Mouse (Mus musculus) brain, embryonic 18.5 days (tissue): ENCODE data around the gene Ppfia1.

ENCODE experiments used
- DNase-seq: peaks from one replicate; pipeline ENCODE4 v3.0.0-alpha.2; 2012; ENCODE audit warnings: low read depth, low spot score

Ppfia1 gene

DNA sequence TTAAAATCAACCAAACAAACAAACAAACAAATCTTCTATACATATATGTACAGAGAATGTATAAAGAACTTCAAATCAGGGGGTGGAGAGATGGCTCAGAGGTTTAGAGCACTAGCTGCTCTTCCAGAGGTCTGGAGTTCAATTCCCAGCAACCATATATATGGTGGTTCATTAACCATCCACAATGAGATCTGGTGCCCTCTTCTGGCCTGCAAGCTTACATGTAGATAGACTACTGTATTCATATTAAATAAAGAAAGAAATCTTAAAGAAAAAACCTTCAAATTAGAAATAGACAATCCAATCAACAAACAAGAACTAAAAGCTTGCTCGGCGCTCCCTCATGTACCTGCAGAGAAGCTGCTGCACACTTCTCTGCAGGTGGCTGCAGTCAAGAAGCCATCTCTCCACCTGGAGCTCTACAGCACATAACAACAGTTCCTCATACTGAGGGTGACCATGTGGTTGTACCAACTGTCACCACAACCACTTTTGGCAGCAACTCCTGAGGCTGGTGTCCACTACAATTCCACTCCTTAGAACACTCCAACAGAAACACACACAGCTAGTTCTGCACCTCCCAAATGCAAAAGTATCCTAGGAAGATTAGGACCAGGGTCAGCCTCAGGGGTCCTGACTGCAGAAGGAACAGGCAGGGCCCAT is 3.5 kb downstream of the Ppfia1 start:
- DNase-seq: no peak

DNA sequence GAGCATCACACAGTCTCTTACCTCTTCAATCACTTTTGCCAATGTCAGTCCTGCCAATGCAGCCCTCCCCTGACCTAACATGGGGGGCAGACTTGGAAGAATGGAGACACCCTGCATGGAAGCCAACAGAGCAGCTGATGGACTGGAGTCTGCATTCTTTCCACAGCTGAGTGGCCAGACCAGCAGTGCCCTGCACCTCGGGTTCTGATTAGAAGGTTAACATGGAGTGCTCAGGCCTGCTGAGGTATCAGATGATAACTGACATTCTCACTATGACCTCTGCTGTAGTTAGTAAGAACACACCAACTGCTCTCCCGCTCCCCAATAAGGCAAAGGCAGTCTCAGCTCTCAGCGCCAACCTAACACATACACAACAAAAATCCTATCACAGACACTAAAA is 8.3 kb downstream of the Ppfia1 start:
- no peak for DNase-seq

DNA sequence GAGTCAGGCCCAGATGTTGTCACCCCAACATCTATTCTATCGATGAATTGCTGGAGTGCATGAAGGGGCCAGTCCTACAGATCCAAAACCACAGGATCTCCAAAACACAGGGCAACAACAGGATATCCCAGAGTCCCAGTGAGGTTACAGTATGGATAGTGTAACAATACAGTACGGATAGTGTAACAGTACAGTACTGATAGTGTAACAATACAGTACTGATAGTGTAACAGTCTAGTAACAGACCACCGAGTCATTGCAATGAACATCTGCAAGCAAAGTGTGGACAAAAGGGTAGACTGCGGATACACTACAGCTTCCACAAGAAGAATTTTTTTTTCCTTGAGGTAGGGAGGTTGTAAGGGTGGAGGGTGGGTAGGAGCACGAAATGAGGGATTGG is 12.2 kb downstream of the Ppfia1 start:
- no peak for DNase-seq

DNA sequence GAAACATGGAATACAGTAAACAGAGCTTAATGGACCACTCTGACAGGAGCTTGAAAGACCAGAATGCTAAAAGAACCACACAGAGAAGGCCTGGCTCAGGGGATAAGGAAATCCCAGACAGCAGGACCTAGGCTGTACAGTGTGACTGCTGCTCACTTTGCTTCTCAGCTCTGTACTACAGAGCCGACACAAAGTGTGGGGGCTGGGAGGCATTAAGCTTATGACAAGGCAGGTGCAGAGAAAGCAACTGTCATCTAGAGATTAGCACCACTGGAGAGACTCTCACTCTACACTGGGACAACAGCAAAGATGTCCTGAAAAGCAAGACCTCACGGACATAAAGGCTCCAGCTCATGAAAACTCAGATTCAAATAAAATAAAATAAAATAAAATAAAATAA is 14.4 kb downstream of the Ppfia1 start:
- no peak for DNase-seq

DNA sequence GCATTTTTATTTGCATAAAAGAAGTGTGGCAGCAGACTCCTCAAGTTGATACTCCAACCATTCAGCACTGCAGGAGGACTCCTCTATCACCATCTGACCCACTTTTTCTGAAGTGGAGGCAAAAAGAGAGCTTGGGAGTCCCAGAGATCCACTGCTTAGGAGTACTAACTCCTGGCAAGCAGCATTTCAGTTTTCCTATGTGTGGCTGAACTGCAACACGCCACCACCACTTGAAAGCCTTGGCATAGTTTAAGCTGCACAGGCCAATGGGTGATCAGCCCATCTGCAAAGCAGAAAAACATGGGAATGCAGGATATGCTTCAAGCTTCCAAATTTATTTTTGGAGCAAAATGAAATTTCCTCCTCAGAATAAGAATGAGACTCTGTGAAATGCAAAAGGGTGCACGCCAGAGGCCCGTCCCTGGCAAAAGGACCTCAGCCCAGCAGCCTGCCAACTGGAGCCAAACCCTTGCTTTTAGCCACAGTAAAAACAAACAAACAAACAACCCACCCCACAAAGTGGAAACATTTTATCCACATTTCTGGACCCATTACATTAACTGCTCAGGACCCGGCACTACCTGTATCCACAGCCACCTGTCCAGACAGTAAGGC is 15.4 kb downstream of the Ppfia1 start:
- no peak for DNase-seq

DNA sequence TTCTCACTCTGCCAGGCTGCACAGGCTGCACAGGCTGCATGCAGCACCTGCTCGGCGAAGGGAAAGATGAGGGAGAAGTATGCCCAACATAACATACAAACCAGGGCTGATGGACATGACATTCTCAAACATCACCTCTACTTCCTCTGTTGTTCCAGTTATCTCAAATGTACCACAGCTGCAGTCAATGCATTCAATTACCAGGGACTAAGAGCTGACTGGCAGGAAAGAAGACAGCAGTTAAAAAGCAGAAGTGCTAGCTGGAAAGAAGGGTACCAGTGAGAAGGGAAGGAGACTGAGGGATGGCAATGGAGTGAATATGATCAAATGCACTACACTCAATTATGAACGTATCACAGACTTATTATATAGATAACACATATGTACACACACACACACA is 17.2 kb downstream of the Ppfia1 start:
- DNase-seq: no peak

DNA sequence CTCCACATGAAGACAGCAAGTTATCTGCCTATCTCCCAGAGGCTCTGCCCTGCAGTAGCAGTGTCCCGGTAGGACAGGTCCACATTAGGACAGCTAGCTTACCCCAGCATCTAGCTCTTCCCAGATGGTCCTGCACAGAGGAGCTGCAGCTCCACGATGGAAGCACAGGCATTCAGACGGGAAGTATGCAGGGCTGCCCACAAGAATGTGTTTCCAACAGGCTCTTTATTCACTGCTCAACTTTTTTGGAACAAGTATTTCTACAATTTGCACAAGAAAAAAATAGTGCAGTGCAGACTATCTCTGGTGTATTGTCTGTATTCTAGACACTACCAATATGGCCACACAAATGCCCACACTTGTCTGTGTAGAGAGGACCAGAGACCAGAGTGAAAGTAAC is 18.8 kb downstream of the Ppfia1 start:
- DNase-seq: no peak

DNA sequence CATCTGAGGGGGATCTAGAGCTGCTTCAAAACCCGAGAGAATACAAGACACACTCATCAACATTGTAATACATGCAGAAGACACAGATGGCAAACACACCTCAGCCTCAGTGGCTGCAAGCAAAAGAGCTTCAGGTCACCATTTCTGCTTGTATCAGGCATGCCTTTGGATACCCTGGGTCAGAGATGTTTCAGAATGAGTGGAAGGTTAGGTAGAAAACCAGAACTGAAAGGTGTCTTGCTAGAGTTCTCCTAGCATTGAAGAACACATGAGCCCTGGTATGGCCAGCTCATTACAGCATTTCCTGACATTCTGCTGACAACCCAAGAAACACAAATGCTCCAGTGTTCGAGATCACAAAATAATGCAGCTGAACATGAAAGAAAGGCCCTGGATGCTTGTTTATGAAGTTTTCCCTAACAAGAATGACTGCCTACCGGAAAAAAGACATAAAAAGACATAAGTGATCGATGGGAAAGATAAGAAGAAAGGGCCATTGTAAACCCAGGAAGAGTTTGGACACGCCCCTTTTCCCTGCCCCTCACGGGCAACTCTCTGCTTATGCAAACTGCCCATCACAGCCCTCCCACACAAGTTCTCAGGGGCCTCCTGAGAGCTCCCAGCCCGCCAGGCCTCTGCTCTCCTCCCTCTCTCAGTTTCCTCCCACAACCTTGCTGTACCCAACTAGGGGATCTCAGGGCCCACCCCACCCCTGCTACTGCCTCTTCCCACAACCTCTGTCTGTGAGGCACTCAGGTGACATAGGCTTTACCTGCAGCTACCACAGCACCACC is 21.7 kb downstream of the Ppfia1 start:
- DNase-seq: no peak

DNA sequence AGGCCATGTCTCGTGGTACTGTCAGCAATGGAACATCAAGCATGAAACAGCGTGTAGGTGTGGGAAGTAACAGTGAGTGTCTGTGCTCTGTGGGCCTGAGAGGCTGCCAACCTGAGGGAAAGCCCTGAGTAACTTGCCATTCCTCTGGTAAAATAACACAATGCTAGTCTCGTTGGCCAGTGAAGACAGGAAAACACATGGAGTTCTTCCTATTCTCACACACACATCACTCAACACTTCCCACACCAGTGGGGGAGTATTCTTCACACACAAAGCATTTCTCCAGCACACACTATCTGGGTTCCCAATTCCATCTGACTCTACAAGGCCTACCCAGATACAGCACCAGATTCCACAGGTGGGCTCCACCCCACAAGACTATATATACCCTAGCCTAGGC is 23.7 kb downstream of the Ppfia1 start:
- DNase-seq: no peak

DNA sequence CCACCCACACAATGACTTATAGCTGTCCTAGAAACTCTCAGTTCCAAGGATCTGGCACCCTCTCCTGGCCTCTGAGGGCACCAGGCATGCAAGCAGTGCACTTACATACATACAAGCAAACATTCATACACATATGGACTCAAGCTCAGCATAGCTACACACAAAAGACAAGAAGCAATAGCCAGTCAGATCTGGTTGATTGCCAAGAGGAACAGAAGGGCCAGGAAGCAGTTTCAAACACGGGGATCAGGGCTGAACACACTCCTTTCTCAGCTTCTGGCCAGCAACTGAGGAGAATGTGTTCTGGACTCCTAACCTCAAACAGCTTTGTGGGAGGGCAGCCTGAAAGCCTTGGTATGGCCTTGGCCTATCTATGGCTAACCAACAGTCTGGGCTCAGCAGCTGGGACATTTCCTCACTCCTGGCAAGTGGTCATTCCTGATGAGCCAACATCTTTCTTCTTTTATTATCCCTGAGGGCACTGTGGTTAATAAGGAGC is 25.8 kb downstream of the Ppfia1 start:
- DNase-seq: no peak

DNA sequence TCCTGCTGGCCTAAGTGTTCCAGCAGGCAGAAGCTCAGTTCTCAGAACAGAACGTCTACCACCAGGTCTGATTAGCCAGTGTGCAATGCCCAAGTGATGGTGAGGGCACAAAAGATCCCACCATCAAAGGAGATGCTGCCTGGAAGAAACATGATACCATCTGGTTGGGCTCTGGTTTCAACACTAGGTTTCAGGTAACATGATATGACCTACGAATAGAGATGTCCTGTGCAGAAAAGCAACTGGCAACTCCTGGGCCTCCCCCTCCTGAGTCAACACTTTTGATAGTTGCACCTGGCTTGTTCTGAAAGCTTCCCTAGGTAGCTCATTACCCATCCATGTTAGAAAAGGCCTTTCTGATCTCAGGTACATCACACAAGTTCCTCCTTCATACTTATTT is 26.9 kb downstream of the Ppfia1 start:
- no peak for DNase-seq

DNA sequence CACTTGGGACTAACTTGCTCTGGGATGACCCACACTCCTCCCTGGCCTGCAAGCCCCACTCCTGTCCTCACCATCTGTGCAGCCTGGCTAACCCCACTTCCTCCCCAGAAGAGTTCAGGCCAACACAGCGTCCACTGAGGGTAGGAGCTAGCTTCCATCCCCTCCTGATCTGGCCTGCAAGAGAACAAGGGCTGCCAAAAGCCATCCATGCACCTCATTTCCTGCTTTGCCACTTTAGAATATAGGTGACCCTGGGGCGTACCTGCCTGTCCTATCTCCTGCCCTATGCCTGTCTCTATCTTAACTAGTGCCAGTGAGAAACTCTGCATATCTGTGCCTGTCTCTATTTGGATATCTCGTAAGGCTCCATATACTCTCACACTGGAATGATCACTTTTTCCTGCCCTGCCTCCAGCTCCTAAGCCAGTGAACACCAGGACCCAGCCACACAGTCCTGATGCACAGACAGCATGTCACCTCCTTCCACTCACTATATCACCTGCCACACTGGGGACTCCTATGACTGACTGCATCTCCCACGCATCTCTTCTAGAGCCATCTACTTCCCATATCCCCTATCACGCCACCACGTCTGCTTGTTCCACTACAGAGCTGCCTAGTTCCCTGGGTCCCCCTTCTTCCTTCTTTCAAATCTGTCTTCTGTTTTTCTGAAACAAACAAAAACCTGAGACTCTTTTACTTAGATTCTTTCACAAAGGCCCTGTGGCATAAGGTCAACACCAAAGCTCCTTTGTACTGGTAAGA is 28.9 kb downstream of the Ppfia1 start:
- no peak for DNase-seq

DNA sequence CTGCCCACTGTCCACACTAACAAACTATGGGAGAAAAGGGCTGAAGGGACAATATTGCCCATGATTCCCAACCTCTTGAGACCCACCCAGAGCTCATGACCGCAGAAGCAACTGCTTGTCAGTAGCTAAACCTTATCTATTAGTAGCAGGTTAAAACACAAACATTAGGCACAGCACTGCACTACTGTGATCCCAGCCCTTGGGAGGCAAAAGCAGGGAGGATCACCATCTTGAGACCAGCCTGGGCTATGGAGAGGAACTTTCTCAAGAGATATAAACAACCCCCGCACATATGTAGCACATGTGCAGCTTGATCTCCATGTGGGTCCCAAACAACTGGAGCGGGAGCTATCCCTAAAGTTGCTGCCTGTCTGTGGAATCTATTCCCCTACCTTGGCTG is 30.1 kb downstream of the Ppfia1 start:
- no peak for DNase-seq

DNA sequence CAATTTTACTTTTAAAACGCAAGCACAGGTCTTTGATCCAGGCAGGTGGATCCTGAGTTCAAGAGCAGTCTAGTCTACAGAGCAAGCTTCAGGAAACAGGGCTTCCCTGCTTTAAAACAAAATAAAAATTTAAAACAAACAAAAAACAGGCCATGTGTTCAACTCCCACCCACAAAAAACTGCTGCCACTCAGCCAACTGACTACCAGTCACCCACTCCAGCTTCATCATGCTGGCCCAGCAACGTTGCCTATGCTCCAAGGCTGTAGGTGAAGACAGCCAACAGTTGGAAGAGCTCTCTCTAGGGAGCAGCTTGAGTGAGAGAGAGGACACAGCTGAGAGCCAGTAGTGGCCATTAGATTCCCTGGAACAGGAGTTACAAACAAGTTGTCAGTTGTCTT is 31.6 kb downstream of the Ppfia1 start:
- no peak for DNase-seq

DNA sequence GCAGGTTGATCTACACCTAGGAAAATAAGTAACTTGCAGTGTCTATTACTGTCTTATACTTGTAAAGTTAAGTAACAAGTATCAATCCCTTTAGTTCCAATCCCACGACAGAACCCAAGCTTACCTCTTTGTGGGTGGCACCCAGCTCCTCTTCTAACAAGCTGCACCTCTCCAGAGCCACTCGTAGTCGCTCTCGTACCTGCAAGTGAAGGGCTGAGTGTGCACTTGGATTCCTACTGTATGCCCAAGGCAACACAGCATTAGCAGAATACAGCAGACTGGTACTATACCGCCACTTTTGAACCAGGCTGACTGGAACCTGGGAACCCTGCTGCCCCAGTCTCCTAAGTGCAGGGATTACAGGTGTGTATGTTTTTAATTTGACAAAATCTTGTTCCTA is 33.7 kb downstream of the Ppfia1 start:
- no peak for DNase-seq

DNA sequence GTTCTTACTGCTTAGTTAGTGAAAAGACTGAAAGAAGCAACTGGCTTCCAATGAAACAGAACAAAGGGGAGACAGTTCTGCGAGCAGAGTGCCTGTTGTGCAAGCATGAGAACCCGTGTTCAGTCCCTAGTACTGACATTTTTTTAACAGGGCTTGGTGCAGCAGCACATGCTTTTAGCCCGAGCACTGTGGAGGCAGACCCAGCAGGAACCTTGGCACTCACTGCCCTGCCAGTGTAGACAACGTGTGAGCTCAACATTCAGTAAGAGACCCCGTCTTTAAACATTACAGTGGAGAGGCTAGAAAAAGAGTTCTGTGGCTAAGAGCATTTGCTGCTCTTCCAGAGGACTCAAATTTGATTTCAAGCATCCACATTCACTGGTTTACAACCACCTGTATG is 36.8 kb downstream of the Ppfia1 start:
- no peak for DNase-seq

DNA sequence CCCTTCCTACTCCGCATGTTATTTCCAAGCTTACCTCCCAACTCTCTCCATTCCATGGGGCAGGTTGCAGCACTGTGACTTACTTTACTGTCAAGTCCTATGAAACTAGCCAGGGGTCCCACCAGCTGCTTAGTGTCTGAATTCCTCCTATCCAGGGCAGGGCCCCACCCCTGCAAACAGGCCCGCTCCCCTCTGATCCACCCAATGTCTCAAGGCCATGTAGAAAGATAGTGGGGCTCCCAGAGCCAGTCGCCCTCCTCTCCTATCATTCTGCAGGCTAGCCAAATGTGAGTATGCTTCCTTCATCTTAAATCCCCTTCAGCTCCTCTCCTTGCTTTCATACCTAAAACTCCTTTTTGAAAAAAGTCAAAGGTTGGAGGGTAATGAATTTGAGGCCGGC is 44.4 kb downstream of the Ppfia1 start:
- DNase-seq: no peak

DNA sequence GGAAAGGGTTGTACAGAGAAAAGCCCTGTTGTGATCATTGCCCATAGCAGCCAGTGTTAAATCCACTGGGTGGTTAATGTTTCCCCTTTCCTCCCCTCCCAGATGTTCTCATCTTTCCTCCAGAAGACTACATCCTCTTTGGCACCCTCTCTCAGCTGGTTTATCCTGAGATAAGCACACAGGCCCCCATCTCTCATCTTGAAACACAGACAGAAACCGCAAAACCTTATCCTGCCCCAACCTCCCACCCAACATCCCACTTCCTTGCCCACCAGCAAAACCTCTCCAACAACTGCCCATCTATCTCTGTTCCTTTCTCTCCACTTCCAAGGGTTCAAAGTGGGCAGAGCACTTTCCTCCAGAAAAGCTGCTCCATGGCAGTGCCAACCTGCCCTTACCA is 46.7 kb downstream of the Ppfia1 start:
- DNase-seq: no peak

DNA sequence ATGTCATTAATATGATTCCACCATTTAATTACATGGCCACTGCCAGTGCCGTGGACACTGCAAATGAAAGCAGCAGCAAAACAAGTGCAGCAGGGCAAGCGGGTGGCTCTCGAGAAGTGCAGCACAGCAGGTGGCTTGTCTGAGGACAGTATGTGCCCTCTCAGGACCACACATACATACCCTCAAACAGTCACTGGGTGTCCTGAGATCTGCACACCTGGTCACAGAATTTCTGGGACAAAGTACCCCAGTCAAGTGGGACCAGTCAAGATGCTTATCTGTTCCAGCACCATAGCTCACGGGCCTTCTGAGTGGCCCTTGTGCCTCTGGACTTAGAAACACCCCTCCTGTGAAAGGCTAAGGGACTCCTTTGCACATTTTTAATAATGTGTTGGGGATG is 49.6 kb downstream of the Ppfia1 start:
- no peak for DNase-seq

DNA sequence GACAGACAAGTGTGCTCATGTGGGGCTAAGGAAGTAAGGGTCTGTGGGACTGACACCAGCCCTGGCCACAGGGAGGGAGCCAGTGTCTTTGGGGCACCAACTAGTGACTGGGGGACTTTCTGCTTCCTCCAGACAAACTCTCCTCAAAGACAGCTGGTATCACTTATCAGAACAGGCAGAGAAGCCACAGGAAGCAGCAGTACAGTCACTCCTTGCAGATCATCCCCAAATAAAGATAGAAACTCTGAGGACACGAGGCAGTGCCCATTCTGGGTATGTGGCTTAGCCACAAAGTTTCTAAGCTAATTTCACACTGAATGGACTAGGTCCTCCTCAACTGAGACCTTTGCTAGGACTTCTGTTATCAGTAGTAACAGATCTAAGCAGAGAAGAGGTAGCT is 60.6 kb downstream of the Ppfia1 start:
- DNase-seq: no peak

DNA sequence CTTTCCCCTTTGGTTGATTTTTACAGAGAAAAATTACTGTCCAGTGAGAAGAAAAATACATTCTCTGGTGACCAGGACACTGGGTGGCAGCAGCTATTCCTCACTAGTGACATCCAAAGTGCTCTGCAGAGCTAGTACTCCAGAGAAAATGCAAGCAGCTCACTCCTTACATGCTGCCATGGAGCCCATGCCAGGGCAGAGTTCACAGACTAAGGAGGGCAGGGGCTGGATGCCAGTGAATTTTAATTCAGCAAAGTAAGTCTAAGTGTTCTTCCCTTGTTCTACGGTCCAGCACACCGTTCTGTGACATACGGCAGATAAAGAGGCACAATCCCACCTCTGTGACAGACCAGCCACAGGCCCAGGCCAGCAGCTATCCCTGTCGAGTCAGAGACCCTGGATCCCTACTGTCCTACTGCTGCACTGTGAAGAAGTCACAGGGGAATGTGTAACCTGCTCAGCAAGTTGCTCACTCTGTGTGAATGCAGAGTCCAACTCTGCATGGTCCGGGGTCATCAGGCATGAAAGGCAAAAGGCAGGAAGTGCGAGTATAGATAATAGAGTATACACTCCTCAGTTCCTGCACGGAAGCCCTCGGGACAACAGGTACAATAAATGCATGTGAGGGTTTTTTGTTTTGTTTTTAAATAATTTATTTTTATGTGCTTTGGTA is 63.2 kb downstream of the Ppfia1 start:
- DNase-seq: no peak
